Mouse (Mus musculus) thymus, adult 2 months (tissue): ENCODE measurements around the gene Tmem209.

Source experiments
- CTCF ChIP-seq: fragments of 200-500 bp; IDR thresholded peaks from 2 replicates; pipeline ENCODE4 v1.5.1; 2012; ENCODE audit warnings: mild to moderate bottlenecking, control low read depth, low read length, moderate library complexity, borderline replicate concordance; ENCODE audit not compliant: control insufficient read depth, poor library complexity, insufficient read depth; ENCODE audit errors: extremely low read depth
- POLR2A ChIP-seq: fragments of 200-500 bp; IDR thresholded peaks from 2 replicates; pipeline ENCODE4 v1.6.1; 2012; ENCODE audit warnings: mild to moderate bottlenecking, low read length, control low read depth, moderate library complexity; ENCODE audit not compliant: control insufficient read depth, poor library complexity, insufficient read depth; ENCODE audit errors: extremely low read depth

DNA sequence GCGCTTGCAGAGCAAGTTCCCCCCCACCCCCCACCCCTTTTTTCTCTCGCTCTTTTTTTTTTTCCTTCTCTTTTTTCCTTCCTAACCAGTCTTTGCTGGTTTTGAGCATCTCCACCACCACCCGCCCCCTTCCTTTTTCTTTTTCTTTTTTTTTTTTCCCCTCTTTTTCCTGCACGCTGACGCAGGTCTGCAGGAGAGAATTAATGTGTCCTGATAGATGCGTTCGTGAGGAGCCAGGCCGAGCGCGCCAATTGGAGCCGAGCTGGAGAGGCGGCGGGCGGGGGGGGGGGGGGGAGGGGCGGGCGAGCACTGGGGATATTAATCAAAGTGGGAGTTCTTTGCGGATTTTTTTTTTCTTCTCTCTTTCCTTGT lies 37.7 kb upstream of the Tmem209 start:
- TF ChIP-seq CTCF = no peak
- TF ChIP-seq POLR2A = no peak
